Mouse (Mus musculus): ENCODE results near the gene Atf7. TPM values are rescaled to one million over a fixed set of nuclear protein-coding genes. Genes with fewer than 3 reads are reported as not detected.

Atf7 gene
- polyA plus RNA-seq (2012; fragmentation: generic; extraction: Trizol): 31.0 TPM
- long read RNA-seq, experiment 1, partial matches to known transcripts: 0 of 5 reads
- long read RNA-seq, experiment 1, other reads (novel, unspliced or antisense): 1 of 5 reads
- long read RNA-seq, experiment 2, full-length matches to known transcripts: 30 of 38 reads
- long read RNA-seq, experiment 2, partial matches to known transcripts: 2 of 38 reads
- long read RNA-seq, experiment 2, other reads (novel, unspliced or antisense): 6 of 38 reads

DNA sequence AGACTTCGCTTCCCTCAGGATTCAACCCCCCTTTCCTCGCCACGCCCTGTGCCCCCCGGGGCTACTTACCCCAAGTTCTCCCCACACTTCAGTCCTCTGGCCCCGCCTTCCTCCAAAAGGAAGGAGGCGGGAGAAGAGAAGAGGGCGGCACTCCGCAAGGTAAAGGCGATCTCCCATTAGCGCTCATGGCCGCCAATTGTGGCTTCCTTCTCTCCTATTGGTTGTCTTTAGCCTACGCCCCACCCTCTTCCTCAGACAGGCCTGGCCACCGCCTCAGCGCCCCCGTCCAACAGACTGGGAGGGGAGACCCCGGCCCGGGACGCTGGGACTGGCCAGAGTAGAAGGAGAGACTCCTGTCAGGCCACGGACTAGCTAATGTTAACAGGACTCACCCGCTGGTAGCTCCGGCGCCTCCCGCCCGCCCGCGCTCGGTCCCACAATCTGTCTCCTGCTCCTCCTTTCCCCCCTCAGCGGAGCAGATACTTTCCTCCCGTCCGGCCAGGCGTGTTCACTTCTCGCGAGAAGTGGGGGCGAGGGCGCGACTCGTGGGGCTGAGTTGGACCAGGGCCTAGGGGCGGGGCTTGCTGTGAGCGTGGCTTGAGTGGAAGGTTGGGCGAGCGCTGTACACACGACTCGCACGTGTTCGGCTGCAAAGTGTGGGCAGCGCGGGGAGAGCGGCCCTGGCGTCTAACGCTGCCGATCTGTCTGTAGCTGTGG is at the start of gene Atf7, which contains the start of gene Gm28047:
Gene Atf7 (minus strand): TSS at position 495 of the 717 bp plus-strand sequence.
Gene Gm28047 (minus strand): TSS at position 98 of the 717 bp plus-strand sequence.
- Histone ChIP-seq H3K4me3 (ENCODE audit: insufficient read depth, poor library complexity, severe bottlenecking) (peak within 1 kb of the TSS; percentile 73), H3ac (ENCODE audit: control insufficient read depth, insufficient read length, low read depth) (peak within 1 kb of the TSS; percentile 89), H3K36me3 (ENCODE audit: control insufficient read depth, insufficient read depth) (peaks cover 14% of the 10 kb centered on the region), H3K79me2 (ENCODE audit: control insufficient read depth, insufficient read depth) (peaks cover 49% of the 10 kb centered on the region), H3K27me3 (ENCODE audit: control insufficient read depth, insufficient read depth, insufficient read length) (no peaks in the 10 kb centered on the region), H3K79me3 (ENCODE audit: low read depth) (peaks cover 45% of the 10 kb centered on the region)
- TF ChIP-seq MAX (IDR thresholded peaks at IDR 0.05): peak; percentile 99
- no peak for TF ChIP-seq USF1 (IDR thresholded peaks at IDR 0.05; ENCODE audit: low read depth)

DNA sequence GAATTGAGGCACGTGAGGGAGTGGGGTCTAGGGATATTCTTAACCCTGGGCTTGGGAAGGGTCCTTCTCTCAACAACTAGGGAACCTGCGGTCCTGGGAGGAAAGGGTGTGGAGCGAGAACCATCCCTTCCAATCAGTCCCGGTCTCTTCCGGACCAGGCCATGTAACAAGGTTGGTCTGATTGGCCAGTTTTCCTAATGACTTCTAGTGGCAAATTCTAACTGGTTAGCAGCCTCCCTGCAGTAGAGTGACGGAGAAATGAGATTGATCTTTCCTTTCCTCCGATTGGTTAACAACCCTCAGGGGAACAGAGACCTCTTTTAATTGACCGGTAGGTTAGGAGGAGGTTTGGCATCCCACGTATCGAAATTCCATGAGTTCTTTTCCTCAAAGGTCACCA is 48.3 kb upstream of the Atf7 start:
- no peak for TF ChIP-seq CTCF (IDR thresholded peaks at IDR 0.05; ENCODE audit: control insufficient read depth, insufficient read depth, insufficient read length)
- no peak for TF ChIP-seq MYOD1 (IDR thresholded peaks at IDR 0.05; ENCODE audit: control insufficient read depth, insufficient read length, low read depth)
- no peak for TF ChIP-seq MAX (IDR thresholded peaks at IDR 0.05)
- no peak for TF ChIP-seq USF1 (IDR thresholded peaks at IDR 0.05; ENCODE audit: low read depth)
- TF ChIP-seq CEBPB (IDR thresholded peaks at IDR 0.05; ENCODE audit: low read depth): no peak
- no peak for TF ChIP-seq FOSL1 (IDR thresholded peaks at IDR 0.05; ENCODE audit: insufficient read depth, low read length, poor library complexity, severe bottlenecking)
- no peak for TF ChIP-seq MYOG (IDR thresholded peaks at IDR 0.05; ENCODE audit: control insufficient read depth, extremely low read depth, insufficient read length)
- peaks cover 12% of the 10 kb centered on the region for H3K36me3 ChIP-seq (ENCODE audit: control insufficient read depth, insufficient read depth)
- peaks cover 20% of the 10 kb centered on the region for H3K79me3 ChIP-seq (ENCODE audit: low read depth)
- no peak overlapping the region for H3ac ChIP-seq (ENCODE audit: control insufficient read depth, insufficient read length, low read depth)
- no peak overlapping the region for H3K4me3 ChIP-seq (ENCODE audit: insufficient read depth, poor library complexity, severe bottlenecking)
- no peaks in the 10 kb centered on the region for H3K27me3 ChIP-seq (ENCODE audit: control insufficient read depth, insufficient read depth, insufficient read length)
- peaks cover 22% of the 10 kb centered on the region for H3K79me2 ChIP-seq (ENCODE audit: control insufficient read depth, insufficient read depth)

DNA sequence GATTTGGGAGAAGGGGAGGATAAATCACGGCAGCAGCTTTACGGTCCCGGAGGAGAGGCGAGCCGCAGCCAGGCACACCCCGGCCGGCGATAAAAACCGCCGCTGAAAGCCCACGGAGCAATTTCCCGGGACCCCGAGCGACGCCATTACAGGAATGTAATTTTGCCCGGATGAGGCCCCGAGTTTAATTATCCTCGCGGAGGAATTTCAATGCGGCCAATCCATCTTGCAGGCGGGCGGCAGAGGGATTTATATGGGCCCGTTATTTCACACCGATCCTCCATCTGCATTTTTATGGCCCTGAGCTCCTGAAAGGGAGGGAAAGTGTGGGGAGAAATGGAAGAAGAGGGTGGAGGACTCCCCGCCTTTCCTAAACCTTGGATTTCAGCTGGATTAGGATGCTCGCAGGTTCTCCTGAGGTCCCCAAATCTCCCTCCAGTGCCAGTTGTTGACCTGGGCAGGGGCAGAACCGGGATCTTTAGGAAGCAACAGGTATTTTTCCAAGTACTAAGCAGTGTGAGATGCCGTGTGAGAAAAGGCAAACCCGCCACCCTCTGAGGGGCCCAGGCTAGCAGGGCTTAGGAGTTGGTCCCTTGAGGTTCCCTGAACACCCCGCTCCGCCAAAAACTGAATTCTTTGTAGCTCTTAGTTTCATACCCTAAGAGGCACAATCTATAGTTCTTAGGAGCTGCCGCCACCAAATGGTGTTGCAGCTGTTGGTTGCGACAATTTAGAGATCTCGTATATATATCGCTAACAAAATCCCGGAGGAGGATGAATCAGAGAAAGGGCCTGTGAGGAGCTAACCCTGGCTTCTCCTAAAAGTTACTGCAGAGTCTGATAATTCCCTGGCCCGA is 47.2 kb upstream of the Atf7 start, which contains the start of gene Atp5g2:
Gene Atp5g2 (minus strand): TSS at position 138 of the 857 bp plus-strand sequence.
- peak within 1 kb of the TSS; percentile 26 for H3K4me3 ChIP-seq (ENCODE audit: insufficient read depth, poor library complexity, severe bottlenecking)
- H3ac ChIP-seq (ENCODE audit: control insufficient read depth, insufficient read length, low read depth): peak within 1 kb of the TSS; percentile 9

DNA sequence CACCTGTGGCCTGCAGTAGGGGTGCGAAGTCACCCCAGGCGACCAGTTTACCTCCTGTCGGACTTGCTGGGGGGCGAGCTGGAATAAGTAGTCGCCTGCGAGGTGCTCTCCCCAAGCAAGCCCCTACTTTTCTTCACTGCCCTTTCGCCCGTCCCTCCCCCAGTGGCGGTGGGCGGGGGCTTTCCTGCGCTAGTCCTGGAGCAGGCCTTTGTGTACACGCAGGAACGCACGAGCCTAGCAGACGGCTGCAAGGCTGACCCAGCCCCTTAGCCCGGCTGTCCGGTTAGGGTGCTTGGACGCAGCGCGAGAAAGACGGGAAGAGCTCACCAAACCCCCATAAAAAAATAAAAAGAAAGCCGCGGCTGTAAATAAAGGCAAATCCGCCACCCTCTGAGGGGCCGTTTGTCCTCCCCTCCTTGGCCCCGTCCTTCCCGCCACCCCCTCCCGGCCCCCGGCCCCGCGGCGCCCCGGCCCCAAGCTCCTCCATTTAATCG is 46.5 kb upstream of the Atf7 start:
- Histone ChIP-seq H3K4me3 (ENCODE audit: insufficient read depth, poor library complexity, severe bottlenecking) (peak overlapping the region; percentile 26), H3K27me3 (ENCODE audit: control insufficient read depth, insufficient read depth, insufficient read length) (no peaks in the 10 kb centered on the region), H3K79me2 (ENCODE audit: control insufficient read depth, insufficient read depth) (peaks cover 40% of the 10 kb centered on the region), H3K79me3 (ENCODE audit: low read depth) (peaks cover 36% of the 10 kb centered on the region), H3K36me3 (ENCODE audit: control insufficient read depth, insufficient read depth) (peaks cover 30% of the 10 kb centered on the region), H3ac (ENCODE audit: control insufficient read depth, insufficient read length, low read depth) (peak overlapping the region; percentile 9)
- TF ChIP-seq CEBPB (IDR thresholded peaks at IDR 0.05; ENCODE audit: low read depth): no peak
- TF ChIP-seq MAX (IDR thresholded peaks at IDR 0.05): peak; percentile 34

More for the DNA sequence above, 47.2 kb upstream of the Atf7 start, which contains the start of gene Atp5g2:
- Histone ChIP-seq H3K79me2 (ENCODE audit: control insufficient read depth, insufficient read depth) (peaks cover 34% of the 10 kb centered on the region), H3K79me3 (ENCODE audit: low read depth) (peaks cover 30% of the 10 kb centered on the region), H3K27me3 (ENCODE audit: control insufficient read depth, insufficient read depth, insufficient read length) (no peaks in the 10 kb centered on the region), H3K36me3 (ENCODE audit: control insufficient read depth, insufficient read depth) (peaks cover 23% of the 10 kb centered on the region)
- TF ChIP-seq FOSL1 (IDR thresholded peaks at IDR 0.05; ENCODE audit: insufficient read depth, low read length, poor library complexity, severe bottlenecking) (no peak), MYOD1 (IDR thresholded peaks at IDR 0.05; ENCODE audit: control insufficient read depth, insufficient read length, low read depth) (peak; percentile 34)

DNA sequence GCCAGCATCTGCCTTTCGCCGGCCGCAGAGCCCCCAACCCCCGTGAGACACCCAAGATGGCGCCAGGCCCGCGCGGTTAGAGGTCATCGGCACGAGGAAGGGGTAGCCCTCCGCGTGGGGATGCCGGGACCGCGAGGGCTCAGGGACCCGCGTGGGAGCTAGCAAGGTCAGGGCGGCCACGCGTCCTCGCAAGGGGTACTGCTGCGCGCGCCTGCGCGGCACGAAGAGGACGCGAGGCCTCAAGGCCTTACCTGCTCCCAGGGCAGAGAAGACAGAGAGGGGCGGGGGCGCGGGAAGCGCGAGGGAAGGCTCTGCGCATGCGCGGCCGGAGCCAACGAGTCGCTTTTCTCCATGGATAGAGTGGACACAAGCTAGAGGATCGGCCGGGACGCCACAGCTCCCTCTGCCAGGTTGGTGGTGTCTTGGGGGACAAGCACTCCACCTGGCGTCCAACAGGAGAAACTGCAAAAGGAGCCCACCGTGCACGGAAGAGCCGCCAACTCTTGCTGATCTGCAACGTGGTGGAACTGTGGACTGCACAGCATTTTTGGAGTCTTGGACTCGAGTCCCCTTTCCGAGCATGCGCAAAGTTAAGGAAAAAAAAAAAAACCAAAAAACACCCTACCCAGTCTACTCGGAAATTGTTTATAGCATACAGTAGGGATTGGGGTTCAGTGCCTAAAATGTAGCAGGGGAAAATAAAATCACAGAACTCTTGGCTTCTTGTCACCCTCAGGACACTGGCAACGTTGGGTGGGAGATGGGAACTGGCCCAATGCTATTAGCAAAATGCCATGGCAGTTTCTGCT is 45.7 kb upstream of the Atf7 start:
- Histone ChIP-seq H3K79me3 (ENCODE audit: low read depth) (peaks cover 41% of the 10 kb centered on the region), H3K79me2 (ENCODE audit: control insufficient read depth, insufficient read depth) (peaks cover 48% of the 10 kb centered on the region), H3K27me3 (ENCODE audit: control insufficient read depth, insufficient read depth, insufficient read length) (no peaks in the 10 kb centered on the region), H3K36me3 (ENCODE audit: control insufficient read depth, insufficient read depth) (peaks cover 38% of the 10 kb centered on the region), H3ac (ENCODE audit: control insufficient read depth, insufficient read length, low read depth) (peak overlapping the region; percentile 77), H3K4me3 (ENCODE audit: insufficient read depth, poor library complexity, severe bottlenecking) (peak overlapping the region; percentile 75)
- TF ChIP-seq MYOG (IDR thresholded peaks at IDR 0.05; ENCODE audit: control insufficient read depth, extremely low read depth, insufficient read length): no peak
- TF ChIP-seq MAX (IDR thresholded peaks at IDR 0.05): peak; percentile 93
- TF ChIP-seq CTCF (IDR thresholded peaks at IDR 0.05; ENCODE audit: control insufficient read depth, insufficient read depth, insufficient read length): peak; percentile 100
- no peak for TF ChIP-seq FOSL1 (IDR thresholded peaks at IDR 0.05; ENCODE audit: insufficient read depth, low read length, poor library complexity, severe bottlenecking)
- TF ChIP-seq MYOD1 (IDR thresholded peaks at IDR 0.05; ENCODE audit: control insufficient read depth, insufficient read length, low read depth): peak; percentile 18

Data from C2C12 (cell line).